Mouse (Mus musculus): ENCODE results near the gene Olfr56. TPM values are rescaled to one million over a fixed set of nuclear protein-coding genes. Genes with fewer than 3 reads are reported as not detected.

Gene Olfr56
- polyA plus RNA-seq, 1 experiment from 2014 or later, result not detected

GRCm38 (mm10) chr11:49092053-49092586, 113.4 kb downstream of the Olfr56 start:
- DNase-seq, result no peak

GRCm38 (mm10) chr11:49092786-49093185, 114.1 kb downstream of the Olfr56 start:
- no peak for ATAC-seq (ENCODE audit: insufficient read depth)
- no peak for TF ChIP-seq CTCF (IDR thresholded peaks at IDR 0.05; ENCODE audit: low read depth)

More at GRCm38 (mm10) chr11:49092053-49092586, 113.4 kb downstream of the Olfr56 start:
- no peaks in the 10 kb centered on the region for H3K27me3 ChIP-seq (ENCODE audit: insufficient read depth, low read length)
- 97% methylated on average over 1 of the region's 1 CpGs for WGBS
- ATAC-seq (ENCODE audit: insufficient read depth), result no peak
- no peak overlapping the region for H3K4me2 ChIP-seq
- H3K9me3 ChIP-seq (ENCODE audit: low read depth, low read length), result no peaks in the 10 kb centered on the region
- no peak overlapping the region for H3K9ac ChIP-seq
- no peak overlapping the region for H3K4me3 ChIP-seq (ENCODE audit: low read depth, low read length)
- no peak overlapping the region for H3K27ac ChIP-seq (ENCODE audit: low read depth)
- TF ChIP-seq CTCF (IDR thresholded peaks at IDR 0.05; ENCODE audit: low read depth), result no peak
- no peaks in the 10 kb centered on the region for H3K36me3 ChIP-seq (ENCODE audit: insufficient read depth)
- no peaks in the 10 kb centered on the region for H3K4me1 ChIP-seq (ENCODE audit: insufficient read depth)

GRCm38 (mm10) chr11:49093861-49094660, 115.4 kb downstream of the Olfr56 start:
- Histone ChIP-seq H3K4me3 (ENCODE audit: low read depth, low read length) (no peak overlapping the region), H3K4me2 (no peak overlapping the region), H3K4me1 (ENCODE audit: insufficient read depth) (no peaks in the 10 kb centered on the region), H3K27ac (ENCODE audit: low read depth) (no peak overlapping the region), H3K9me3 (ENCODE audit: low read depth, low read length) (no peaks in the 10 kb centered on the region), H3K36me3 (ENCODE audit: insufficient read depth) (no peaks in the 10 kb centered on the region), H3K27me3 (ENCODE audit: insufficient read depth, low read length) (no peaks in the 10 kb centered on the region), H3K9ac (no peak overlapping the region)
- ATAC-seq (ENCODE audit: insufficient read depth), result no peak
- DNase-seq, result no peak
- TF ChIP-seq CTCF (IDR thresholded peaks at IDR 0.05; ENCODE audit: low read depth), result no peak
- 82% methylated on average over 6 of the region's 6 CpGs for WGBS

More at GRCm38 (mm10) chr11:49092786-49093185, 114.1 kb downstream of the Olfr56 start:
- H3K36me3 ChIP-seq (ENCODE audit: insufficient read depth), result no peaks in the 10 kb centered on the region
- H3K27me3 ChIP-seq (ENCODE audit: insufficient read depth, low read length), result no peaks in the 10 kb centered on the region
- no peak overlapping the region for H3K27ac ChIP-seq (ENCODE audit: low read depth)
- DNase-seq, result no peak
- no peaks in the 10 kb centered on the region for H3K4me1 ChIP-seq (ENCODE audit: insufficient read depth)
- 82% methylated on average over 2 of the region's 2 CpGs for WGBS
- H3K9ac ChIP-seq, result no peak overlapping the region
- no peak overlapping the region for H3K4me3 ChIP-seq (ENCODE audit: low read depth, low read length)
- no peak overlapping the region for H3K4me2 ChIP-seq
- no peaks in the 10 kb centered on the region for H3K9me3 ChIP-seq (ENCODE audit: low read depth, low read length)

- no peaks in the 10 kb centered on the region for H3K9me3 ChIP-seq (ENCODE audit: low read depth, low read length)
- H3K36me3 ChIP-seq (ENCODE audit: insufficient read depth), result no peaks in the 10 kb centered on the region
- WGBS, result 85% methylated on average over 4 of the region's 4 CpGs
- H3K4me1 ChIP-seq (ENCODE audit: insufficient read depth), result no peaks in the 10 kb centered on the region
- ATAC-seq (ENCODE audit: insufficient read depth), result no peak
- DNase-seq, result no peak
- H3K27ac ChIP-seq (ENCODE audit: low read depth), result no peak overlapping the region
- no peak for TF ChIP-seq CTCF (IDR thresholded peaks at IDR 0.05; ENCODE audit: low read depth)
- no peak overlapping the region for H3K4me2 ChIP-seq
- no peak overlapping the region for H3K9ac ChIP-seq
- no peak overlapping the region for H3K4me3 ChIP-seq (ENCODE audit: low read depth, low read length)
- H3K27me3 ChIP-seq (ENCODE audit: insufficient read depth, low read length), result no peaks in the 10 kb centered on the region
Measured at GRCm38 (mm10) chr11:49095367-49095766, 116.7 kb downstream of the Olfr56 start.

- H3K27me3 ChIP-seq (ENCODE audit: insufficient read depth, low read length), result no peaks in the 10 kb centered on the region
- no peak for ATAC-seq (ENCODE audit: insufficient read depth)
- no peak for TF ChIP-seq CTCF (IDR thresholded peaks at IDR 0.05; ENCODE audit: low read depth)
- 80% methylated on average over 3 of the region's 3 CpGs for WGBS
- H3K36me3 ChIP-seq (ENCODE audit: insufficient read depth), result no peaks in the 10 kb centered on the region
- H3K4me2 ChIP-seq, result no peak overlapping the region
- no peak overlapping the region for H3K27ac ChIP-seq (ENCODE audit: low read depth)
- no peak overlapping the region for H3K9ac ChIP-seq
- H3K4me3 ChIP-seq (ENCODE audit: low read depth, low read length), result no peak overlapping the region
- no peak for DNase-seq
- H3K4me1 ChIP-seq (ENCODE audit: insufficient read depth), result no peaks in the 10 kb centered on the region
- no peaks in the 10 kb centered on the region for H3K9me3 ChIP-seq (ENCODE audit: low read depth, low read length)
Measured at GRCm38 (mm10) chr11:49100409-49100808, 121.7 kb downstream of the Olfr56 start.

GRCm38 (mm10) chr11:49101500-49101899, 122.8 kb downstream of the Olfr56 start:
- DNase-seq, result no peak
- no peak overlapping the region for H3K4me2 ChIP-seq
- no peak overlapping the region for H3K27ac ChIP-seq (ENCODE audit: low read depth)
- TF ChIP-seq CTCF (IDR thresholded peaks at IDR 0.05; ENCODE audit: low read depth), result no peak
- 29% methylated on average over 5 of the region's 5 CpGs for WGBS
- no peak overlapping the region for H3K4me3 ChIP-seq (ENCODE audit: low read depth, low read length)
- no peak overlapping the region for H3K9ac ChIP-seq
- no peaks in the 10 kb centered on the region for H3K36me3 ChIP-seq (ENCODE audit: insufficient read depth)
- ATAC-seq (ENCODE audit: insufficient read depth), result no peak
- H3K9me3 ChIP-seq (ENCODE audit: low read depth, low read length), result no peaks in the 10 kb centered on the region
- H3K4me1 ChIP-seq (ENCODE audit: insufficient read depth), result no peaks in the 10 kb centered on the region
- no peaks in the 10 kb centered on the region for H3K27me3 ChIP-seq (ENCODE audit: insufficient read depth, low read length)

GRCm38 (mm10) chr11:49103047-49103693, 124.5 kb downstream of the Olfr56 start:
- Histone ChIP-seq H3K27ac (ENCODE audit: low read depth) (no peak overlapping the region), H3K9ac (no peak overlapping the region), H3K4me3 (ENCODE audit: low read depth, low read length) (no peak overlapping the region), H3K27me3 (ENCODE audit: insufficient read depth, low read length) (no peaks in the 10 kb centered on the region), H3K36me3 (ENCODE audit: insufficient read depth) (no peaks in the 10 kb centered on the region), H3K9me3 (ENCODE audit: low read depth, low read length) (no peaks in the 10 kb centered on the region), H3K4me2 (no peak overlapping the region), H3K4me1 (ENCODE audit: insufficient read depth) (no peaks in the 10 kb centered on the region)
- peak; percentile 95 for DNase-seq
- WGBS, result 10% methylated on average over 8 of the region's 8 CpGs
- TF ChIP-seq CTCF (IDR thresholded peaks at IDR 0.05; ENCODE audit: low read depth), result peak; percentile 92
- ATAC-seq (ENCODE audit: insufficient read depth), result peak; percentile 77
